Mouse (Mus musculus) monocyte, adult 2 months (primary cell): ENCODE measurements at regions not wholly inside any gene's neighbourhood (a gene's known extent, or its start where the extent isn't known, plus 50 kb on each side); places are given as distances from the start of the nearest gene placed in this dataset.

ENCODE experiments used
- DNase-seq, 2 experiments: peaks; one replicate each; pipeline ENCODE4 v3.0.0; 2022; ENCODE audit warnings: low spot score in 2 of 2, low read depth in 1 of 2

- DNase-seq: no peak
These were observed 110.2 kb downstream of the Tmsb4x start for GRCm38 (mm10) chrX:167098914-167099313.

GRCm38 (mm10) chrX:167091841-167092240 lies 117.3 kb downstream of the Tmsb4x start:
- DNase-seq: peak; percentile 42 to 71

DNA sequence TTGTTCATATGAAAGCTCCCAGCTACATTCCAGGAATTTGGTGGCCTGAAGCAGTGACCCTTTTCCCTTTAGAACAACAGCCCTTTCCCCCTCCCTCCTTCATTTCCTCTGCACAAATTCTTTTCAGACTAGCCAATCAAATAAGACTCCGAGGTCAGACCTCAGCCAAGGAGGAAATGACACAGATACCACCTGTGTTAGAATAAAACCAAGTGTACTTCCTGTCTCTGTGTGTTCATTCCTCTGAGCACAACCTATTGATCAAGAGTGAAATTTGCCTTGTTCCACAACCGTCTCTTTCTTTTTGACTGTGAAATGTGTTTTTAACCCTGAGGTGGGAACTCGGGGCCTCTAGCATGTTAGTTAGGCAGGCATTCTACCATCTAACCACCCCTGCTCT lies 120.2 kb downstream of the Tmsb4x start:
- DNase-seq: no peak

DNA sequence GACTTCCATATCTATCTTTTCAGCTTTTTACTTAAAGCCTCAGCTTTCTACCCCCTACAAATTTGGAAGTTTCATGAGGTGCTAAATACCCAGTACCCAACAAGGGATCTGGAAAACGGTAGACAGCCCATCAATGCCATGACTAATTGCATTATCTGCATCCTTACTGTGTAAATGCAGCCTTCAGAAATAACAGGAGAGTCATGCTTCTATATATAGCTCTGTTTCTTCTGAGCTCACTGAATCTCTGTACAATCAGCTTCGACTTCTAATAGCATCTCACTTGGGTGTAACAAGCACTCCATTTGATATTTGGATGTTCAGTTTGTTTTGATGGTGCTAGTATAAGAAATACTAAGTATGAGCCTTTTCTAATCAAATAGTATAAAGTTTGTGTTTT lies 120.7 kb downstream of the Tmsb4x start:
- no peak for DNase-seq

GRCm38 (mm10) chrX:167080821-167081220 lies 128.3 kb downstream of the Tmsb4x start:
- no peak for DNase-seq

DNA sequence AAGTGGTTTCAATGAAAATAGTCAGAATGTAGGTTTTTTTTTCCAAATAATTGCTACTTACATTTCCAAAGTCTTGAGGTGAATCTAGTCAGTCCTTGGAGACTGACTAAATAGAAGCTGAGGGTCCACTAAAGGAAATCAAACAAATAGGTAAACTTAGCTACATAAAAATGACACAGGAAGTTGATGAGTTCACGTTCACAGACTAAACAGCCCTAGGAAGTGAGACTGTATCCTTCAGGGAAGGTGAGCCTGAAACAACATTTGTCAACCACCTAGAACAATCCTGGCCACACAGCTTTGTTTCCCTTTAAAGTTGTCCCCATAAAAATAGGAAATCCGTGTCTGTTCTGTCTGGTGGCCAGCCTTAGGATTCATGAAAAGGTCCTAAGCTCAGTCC lies 140.0 kb downstream of the Tmsb4x start:
- DNase-seq: no peak

GRCm38 (mm10) chrX:167067918-167068317 lies 141.2 kb downstream of the Tmsb4x start:
- no peak for DNase-seq

DNA sequence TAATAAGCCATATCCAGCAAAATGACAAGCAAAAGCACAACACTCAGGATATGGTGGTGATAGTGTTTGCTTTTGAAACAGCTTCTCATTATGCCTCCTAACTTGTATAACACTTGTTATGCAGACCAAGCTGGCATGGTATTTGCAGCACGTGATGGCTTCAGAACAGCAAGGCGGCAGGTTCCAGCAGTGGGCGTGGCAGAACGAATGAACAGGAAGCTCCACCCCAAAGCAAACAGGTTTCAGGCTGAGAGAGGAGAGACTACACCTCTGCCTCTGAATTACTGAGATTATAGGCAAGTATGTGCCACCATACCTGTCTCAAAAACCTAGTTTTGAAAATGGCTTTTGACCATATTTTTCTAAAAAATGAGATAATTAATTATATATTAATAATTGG lies 145.2 kb downstream of the Tmsb4x start:
- no peak for DNase-seq

DNA sequence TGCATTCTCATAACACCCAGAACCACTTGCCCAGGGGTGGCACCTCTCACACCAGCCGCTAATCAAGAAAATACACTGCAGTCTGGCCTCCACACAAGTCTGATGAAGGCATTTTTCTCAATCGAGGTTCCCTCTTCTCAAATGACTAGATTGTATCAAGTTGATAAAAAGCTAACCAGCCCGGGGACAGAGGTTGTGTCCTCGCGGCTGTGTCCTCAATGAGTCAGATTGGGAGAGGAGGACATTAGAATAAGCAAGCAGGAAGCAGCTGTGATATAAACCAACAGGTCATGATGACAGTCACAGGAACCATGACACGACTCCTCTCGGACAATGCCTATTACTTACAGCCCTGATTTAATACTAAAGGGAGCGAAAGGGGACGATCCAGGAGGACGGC lies 156.7 kb downstream of the Tmsb4x start:
- DNase-seq: no peak

- DNase-seq: no peak
These were observed 159.0 kb downstream of the Tmsb4x start for GRCm38 (mm10) chrX:167050066-167050465.

DNA sequence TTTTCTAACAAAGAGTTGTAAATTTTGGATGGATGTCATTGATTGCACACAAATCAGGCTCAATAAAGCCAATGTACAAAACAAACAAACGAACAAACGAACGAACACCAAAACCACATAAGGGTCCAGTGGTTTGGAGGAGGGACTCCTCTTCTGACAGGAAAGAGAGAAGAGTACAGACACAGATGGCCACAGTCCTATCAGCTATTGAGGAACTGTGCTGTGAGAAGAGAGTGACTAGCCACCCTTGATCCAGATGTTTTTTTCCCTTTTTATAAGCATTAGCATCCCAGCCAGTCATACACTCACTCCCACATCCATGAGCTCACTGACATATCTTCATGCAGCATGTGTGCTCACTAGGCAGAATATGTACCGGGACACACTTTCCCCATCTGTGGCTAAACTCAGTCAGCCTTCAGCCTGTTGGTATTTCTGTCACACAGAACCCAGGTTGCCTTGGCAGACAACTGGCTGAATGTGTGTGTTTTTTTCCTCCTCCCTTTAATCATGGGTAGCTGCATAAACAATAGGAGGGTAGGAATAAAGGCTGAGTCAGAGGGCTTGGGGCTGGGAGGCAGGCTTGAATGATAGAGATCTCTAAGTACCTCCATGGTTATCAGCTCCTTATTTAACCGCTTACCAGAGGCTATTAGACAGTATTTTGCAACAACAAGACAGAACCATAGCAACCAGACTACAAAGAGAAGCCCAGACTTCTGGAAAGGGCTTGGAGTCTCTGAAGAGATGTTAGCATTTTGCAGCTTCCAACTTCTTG lies 159.7 kb downstream of the Tmsb4x start:
- no peak for DNase-seq

DNA sequence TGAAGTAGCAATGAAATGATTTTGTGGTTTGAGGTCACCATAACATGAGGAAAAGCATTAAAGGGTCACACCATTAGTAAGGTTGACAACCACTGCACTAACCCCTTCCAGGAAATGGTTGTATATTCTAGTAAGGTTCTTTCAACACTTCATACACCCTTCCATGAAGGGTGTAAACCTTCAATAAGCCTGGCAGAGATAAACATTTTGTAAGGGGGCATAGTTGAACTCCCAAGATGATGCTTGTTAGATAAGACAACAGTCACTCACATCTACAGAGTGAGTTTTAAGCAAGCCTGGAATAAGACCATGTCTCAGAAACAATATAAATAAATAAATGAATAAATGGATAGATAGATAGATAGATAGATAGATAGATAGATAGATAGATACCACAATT lies 171.1 kb downstream of the Tmsb4x start:
- DNase-seq: no peak

DNA sequence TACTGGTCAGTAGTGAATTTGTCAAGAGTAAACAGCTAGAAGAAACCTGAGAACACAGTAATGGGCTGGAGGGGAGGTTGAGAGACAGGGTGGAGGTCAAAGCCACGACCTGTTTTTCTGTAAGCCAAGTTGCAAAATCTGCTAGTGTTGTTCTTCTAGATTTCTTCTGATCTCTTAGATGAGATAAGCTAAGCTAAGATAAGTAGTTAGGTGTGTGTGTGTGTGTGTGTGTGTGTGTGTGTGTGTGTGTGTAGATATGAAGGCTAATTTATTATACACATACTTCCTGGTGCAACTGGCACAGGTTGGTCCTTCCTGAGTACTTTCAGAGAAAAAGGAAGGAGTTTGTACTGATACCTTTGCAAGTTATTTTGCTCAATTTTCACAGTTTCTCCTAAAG lies 172.8 kb downstream of the Tmsb4x start:
- no peak for DNase-seq

DNA sequence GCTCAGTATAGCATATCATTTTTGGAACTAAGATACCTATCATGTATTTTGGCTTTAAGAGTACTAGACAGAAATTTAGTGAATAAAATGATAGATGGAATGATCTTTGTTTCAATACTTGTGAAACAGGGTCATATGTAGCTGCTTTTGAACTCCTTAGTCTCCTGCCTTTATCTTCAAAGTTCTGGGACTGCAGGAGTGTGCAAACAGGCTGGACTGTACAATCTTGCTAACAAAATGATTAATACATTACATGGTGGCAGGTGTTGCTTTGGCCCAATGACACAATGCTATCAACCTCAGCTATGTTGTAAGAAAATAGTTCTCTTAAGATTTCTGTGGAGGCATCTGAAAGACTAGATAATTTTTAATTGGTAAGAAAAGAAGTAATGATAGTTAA lies 173.5 kb downstream of the Tmsb4x start:
- no peak for DNase-seq

DNA sequence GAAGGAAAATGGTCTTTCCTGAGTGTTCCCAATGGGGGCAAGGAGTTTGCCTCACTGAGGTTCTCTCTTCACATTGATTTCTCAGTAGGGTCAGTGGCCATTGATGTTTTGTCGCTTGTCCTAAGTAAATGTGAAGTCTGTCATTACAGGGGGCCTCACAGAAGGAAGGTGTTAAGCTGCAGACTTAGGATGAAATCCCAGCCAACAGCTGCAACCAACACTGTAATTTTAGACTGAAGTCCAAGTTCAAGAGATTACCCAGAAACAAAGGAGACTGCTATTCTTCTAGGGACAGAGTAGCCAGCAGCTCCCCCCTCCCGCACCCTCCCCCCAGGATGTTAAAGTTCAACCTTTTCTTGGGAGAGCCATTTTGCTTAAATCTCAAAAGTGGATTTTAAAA lies 176.0 kb downstream of the Tmsb4x start:
- DNase-seq: no peak

DNA sequence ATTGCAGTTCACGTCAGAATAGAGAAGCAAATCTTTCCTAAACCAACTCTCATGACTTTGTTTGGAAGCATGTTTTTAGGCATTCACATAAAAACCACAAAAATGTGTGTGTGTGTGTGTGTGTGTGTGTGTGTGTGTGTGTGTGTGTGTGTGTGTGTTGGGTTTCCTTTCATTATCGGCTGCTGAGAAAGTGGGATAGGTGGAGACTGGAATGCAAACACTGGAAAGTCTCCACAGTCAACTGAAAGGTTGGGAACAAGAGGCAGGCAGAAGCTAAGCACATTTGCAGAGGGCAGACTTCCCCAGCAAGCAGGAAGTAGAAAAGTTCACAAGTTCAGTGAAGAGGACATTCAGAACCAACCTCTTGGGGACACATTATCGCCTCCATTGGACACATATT lies 176.5 kb downstream of the Tmsb4x start:
- DNase-seq: no peak

- DNase-seq: no peak
These were observed 177.6 kb downstream of the Tmsb4x start for GRCm38 (mm10) chrX:167031543-167031942.

GRCm38 (mm10) chrX:167015602-167016001 lies 193.5 kb downstream of the Tmsb4x start:
- DNase-seq: no peak

DNA sequence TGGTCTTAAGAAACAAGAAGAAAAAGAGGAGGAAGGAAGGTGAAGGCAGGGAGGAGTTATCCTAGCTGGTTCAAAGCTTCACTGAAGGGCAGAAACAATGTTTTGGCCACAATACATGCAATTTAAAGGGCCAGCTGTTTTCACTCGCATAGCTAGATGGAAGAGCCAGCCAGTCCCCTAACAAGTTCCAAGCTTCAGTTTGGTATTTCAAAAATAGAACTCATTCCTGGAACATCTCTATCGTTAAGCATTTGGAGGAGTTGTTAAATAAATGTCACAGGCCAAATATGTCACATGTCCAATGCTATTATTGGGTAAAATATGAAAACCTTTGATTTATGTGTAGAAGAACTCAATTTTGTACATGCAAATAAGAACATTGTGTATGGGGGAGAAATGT lies 194.8 kb downstream of the Tmsb4x start:
- no peak for DNase-seq

DNA sequence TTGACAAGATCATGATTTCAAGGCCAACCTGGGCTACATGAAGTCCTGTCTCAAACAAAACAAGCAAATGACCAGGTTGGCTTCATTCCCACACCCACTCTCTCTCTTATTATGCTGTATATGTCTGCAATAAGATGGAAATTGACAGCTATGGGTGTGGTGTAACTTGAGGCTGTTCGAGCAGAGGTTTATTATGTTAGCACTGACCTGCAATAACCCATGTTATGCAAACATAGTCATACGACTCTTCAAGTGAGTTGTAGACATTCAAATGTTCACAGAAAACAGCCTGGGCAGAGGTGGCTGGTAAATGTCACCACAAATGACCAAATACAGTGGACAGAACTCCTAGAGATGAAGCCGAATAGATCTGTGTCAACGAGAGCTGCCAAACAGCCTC lies 196.2 kb downstream of the Tmsb4x start:
- DNase-seq: no peak

DNA sequence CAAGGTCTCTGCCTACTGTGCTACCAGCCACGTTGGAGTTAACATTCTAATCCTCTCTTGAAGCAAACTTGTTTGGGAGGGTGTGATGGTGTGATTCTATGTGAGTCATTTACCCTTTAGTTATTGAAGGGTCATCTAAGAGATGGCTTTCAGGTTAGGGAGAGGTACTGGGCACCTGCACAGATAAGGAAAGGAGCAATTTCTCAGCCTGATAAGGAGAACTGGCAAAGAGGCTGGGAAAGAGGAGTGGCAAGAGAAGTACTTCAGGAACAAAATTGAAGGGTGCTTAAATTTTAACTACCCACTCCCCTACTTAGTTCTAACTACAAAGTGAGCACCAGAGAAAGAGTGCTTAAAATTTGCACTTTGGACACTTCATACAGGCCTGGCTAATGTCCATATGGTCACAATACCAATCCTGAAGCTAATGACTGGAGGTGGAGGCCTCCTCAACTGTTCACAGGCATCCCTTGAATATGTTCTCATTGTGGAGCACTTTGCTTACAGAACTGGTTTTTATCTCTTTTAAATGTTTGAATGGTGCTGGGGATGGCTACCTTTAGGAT lies 197.1 kb downstream of the Tmsb4x start:
- no peak for DNase-seq

DNA sequence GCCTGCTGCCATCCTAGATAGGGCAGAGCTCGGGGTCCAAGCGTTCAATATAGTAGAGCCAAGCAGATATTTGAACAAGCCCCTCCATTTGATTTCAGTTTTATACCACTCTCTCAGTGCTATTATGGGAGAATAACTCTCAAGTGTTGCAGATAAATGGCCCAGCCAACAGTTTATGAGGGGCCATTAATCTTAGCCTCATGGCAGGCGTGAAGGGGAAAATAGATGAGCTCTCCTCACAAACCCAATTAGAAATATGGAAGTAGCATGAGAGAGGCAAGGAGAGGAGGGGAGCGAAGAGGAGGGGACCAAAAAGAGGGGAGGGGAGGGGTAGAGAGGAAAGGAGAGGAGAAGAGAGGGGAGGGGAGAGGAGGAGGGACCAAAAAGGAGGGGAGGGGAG lies 213.3 kb downstream of the Tmsb4x start:
- no peak for DNase-seq

DNA sequence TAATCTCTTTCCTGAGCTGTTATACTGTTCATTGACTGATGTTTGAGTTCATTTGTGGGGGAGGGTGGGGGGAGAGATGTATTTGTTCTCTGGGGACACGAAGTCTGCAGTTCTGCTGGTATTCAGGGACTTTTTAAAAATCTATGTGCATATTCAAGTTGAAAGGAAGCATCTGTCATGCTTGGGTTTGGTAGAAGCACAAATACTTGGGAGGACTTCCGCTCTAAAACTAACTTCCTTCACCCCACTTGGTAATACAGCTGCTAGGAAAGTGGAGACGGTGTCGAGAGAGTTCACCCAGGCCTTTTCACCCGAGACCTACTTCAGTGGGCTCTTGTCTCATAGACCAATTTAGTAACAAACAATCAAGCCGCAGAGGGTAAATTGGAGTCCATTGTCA lies 228.1 kb downstream of the Tmsb4x start:
- no peak for DNase-seq
